Mouse (Mus musculus): Measurements from ENCODE around the gene Ugt1a9.

DNA sequence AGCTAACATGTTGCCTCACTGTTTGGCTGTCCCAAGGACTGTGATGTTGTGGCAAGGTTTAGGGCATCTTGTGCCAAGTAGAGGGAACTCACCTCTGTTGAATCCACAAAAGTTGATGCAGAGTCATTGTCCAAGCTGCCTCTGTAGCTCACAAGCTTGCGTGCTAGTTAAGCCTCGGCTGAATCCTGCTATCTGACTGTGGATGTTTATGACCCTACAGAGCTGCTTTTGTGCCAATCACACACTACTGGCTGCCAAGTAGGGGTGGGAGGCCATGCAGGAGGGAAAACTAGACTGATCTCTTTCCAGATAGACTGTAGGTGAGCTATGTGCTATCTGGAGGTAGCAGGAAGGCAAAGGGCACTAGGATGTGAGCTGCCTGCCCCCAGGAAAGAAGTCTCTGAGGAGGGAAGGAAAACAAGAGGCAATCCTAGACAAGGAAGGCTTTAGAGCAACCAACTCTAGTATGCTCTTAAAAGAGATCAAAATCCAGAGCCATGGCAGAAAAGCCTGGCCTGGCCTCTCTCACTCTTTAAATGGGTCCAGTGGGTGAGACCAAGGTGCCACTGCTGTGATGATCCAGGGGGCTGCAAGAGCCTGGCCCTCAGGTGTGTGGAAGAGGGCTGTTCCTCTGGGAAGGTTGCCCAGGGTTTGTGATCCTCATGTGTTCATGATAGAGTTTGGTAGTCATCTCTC, 143.3 kb downstream of the Ugt1a9 start:
- no peak for TF ChIP-seq POLR2A (IDR thresholded peaks at IDR 0.05; ENCODE audit: extremely low read depth, insufficient read depth, low read length)
- no peak for TF ChIP-seq CTCF (IDR thresholded peaks at IDR 0.05; ENCODE audit: extremely low read depth, insufficient read depth, low read length)

Measured in cortical plate, adult 2 months (tissue).